Mouse (Mus musculus): ENCODE data around the gene Lpar3.

GRCm38 (mm10) chr3:146309586-146309985, 88.8 kb downstream of the Lpar3 start:
- TF ChIP-seq CTCF (IDR thresholded peaks at IDR 0.05; ENCODE audit: low read depth) (no peak), EP300 (IDR thresholded peaks at IDR 0.05; ENCODE audit: low read depth) (no peak)

All from liver, postnatal 0 days (tissue).